Mouse (Mus musculus) leukemia stem cell, adult 10-12 weeks (primary cell): ENCODE measurements around the gene Tmem164. TPM values are rescaled to one million over a fixed set of nuclear protein-coding genes. Genes with fewer than 3 reads are reported as not detected.

Experiments
- polyA plus RNA-seq: library from polyadenylated mRNA; stranded (reverse); fragments of >175 nt; gene quantifications from 2 replicates; pipeline ENCODE4 v1.2.3, GENCODE M21; 2012; ENCODE audit warnings: low replicate concordance

The Tmem164 gene
- polyA plus RNA-seq: 12.9 and 18.1 TPM in 2 replicates

GRCm38 (mm10) chrX:142681056-142681615 is at the start of gene Tmem164:
TSS of gene Tmem164 (plus strand) at chrX:142681406.

